Mouse (Mus musculus) frontal cortex, adult 2 months (tissue): ENCODE measurements at regions not wholly inside any gene's neighbourhood (a gene's known extent, or its start where the extent isn't known, plus 50 kb on each side); places are given as distances from the start of the nearest gene placed in this dataset.
A peak's percentile ranks its signal among the peaks of the same experiment; 100 is the strongest.

Experiments used
- DNase-seq, 2 experiments: peaks; one replicate each; pipeline ENCODE4 v3.0.0; 2022; ENCODE audit warnings: low spot score in 1 of 2; ENCODE audit errors: extremely low spot score in 1 of 2

- no peak for DNase-seq
Measured at GRCm38 (mm10) chrX:113966128-113966527, 508.0 kb upstream of the Klhl4 start.

GRCm38 (mm10) chrX:113993118-113993517 lies 481.0 kb upstream of the Klhl4 start:
- DNase-seq: no peak

GRCm38 (mm10) chrX:114041281-114041680 lies 432.9 kb upstream of the Klhl4 start:
- peak in 1 of 2 experiments; percentile 1 for DNase-seq
